Mouse (Mus musculus): ENCODE data around the gene Dock9.
"Not testable (repeated sequence)": the region's sequence is repeated elsewhere in the genome, so short reads cannot be mapped to it uniquely, and the experiment has no call there.

The Dock9 gene

GRCm38 (mm10) chr14:121700013-121700412 lies 97.6 kb downstream of the Dock9 start:
- no peak for DNase-seq (ENCODE audit: low read depth, low spot score)

- DNase-seq (ENCODE audit: low read depth, low spot score) = no peak
These were observed 99.1 kb downstream of the Dock9 start for GRCm38 (mm10) chr14:121698620-121698950.

GRCm38 (mm10) chr14:121697709-121698619 lies 99.7 kb downstream of the Dock9 start:
- peak; percentile 67 for DNase-seq (ENCODE audit: low read depth, low spot score)

- peak; percentile 47 for DNase-seq (ENCODE audit: low read depth, low spot score)
These were observed 100.4 kb downstream of the Dock9 start for GRCm38 (mm10) chr14:121697143-121697680.

- DNase-seq (ENCODE audit: low read depth, low spot score) = no peak
These were observed 101.1 kb downstream of the Dock9 start for GRCm38 (mm10) chr14:121696429-121697118.

- no peak for DNase-seq (ENCODE audit: low read depth, low spot score)
These were observed 102.9 kb downstream of the Dock9 start for GRCm38 (mm10) chr14:121694706-121695105.

- no peak for DNase-seq (ENCODE audit: low read depth, low spot score)
These were observed 103.5 kb downstream of the Dock9 start for GRCm38 (mm10) chr14:121693991-121694594.

GRCm38 (mm10) chr14:121689649-121690048 lies 108.0 kb downstream of the Dock9 start:
- DNase-seq (ENCODE audit: low read depth, low spot score) = not testable (repeated sequence)

- no peak for DNase-seq (ENCODE audit: low read depth, low spot score)
These were observed 109.5 kb downstream of the Dock9 start for GRCm38 (mm10) chr14:121688175-121688574.

GRCm38 (mm10) chr14:121687274-121687673 lies 110.4 kb downstream of the Dock9 start:
- DNase-seq (ENCODE audit: low read depth, low spot score) = no peak

- DNase-seq (ENCODE audit: low read depth, low spot score) = no peak
These were observed 118.7 kb downstream of the Dock9 start for GRCm38 (mm10) chr14:121678913-121679312.

- no peak for DNase-seq (ENCODE audit: low read depth, low spot score)
These were observed 119.2 kb downstream of the Dock9 start for GRCm38 (mm10) chr14:121678445-121678844.

- no peak for DNase-seq (ENCODE audit: low read depth, low spot score)
These were observed 120.9 kb downstream of the Dock9 start for GRCm38 (mm10) chr14:121676596-121677330.

- no peak for DNase-seq (ENCODE audit: low read depth, low spot score)
These were observed 121.5 kb downstream of the Dock9 start for GRCm38 (mm10) chr14:121676121-121676591.

GRCm38 (mm10) chr14:121675579-121675978 lies 122.1 kb downstream of the Dock9 start:
- DNase-seq (ENCODE audit: low read depth, low spot score) = no peak

GRCm38 (mm10) chr14:121675146-121675545 lies 122.5 kb downstream of the Dock9 start:
- no peak for DNase-seq (ENCODE audit: low read depth, low spot score)

- DNase-seq (ENCODE audit: low read depth, low spot score) = no peak
These were observed 127.6 kb downstream of the Dock9 start for GRCm38 (mm10) chr14:121670016-121670415.

GRCm38 (mm10) chr14:121666641-121667274 lies 130.9 kb downstream of the Dock9 start:
- no peak for DNase-seq (ENCODE audit: low read depth, low spot score)

GRCm38 (mm10) chr14:121665693-121666273 lies 131.9 kb downstream of the Dock9 start:
- DNase-seq (ENCODE audit: low read depth, low spot score) = no peak

- no peak for DNase-seq (ENCODE audit: low read depth, low spot score)
These were observed 133.7 kb downstream of the Dock9 start for GRCm38 (mm10) chr14:121663913-121664312.

Measured in forelimb bud, embryonic 11.5 days (tissue).